Mouse (Mus musculus) forebrain, embryonic 14.5 days (tissue): ENCODE data around the gene Nmi. TPM values are rescaled to one million over a fixed set of nuclear protein-coding genes. Genes with fewer than 3 reads are reported as not detected.

ENCODE experiments used
- ATAC-seq: fragments of 200-750 bp; cut with Nextera tagmentation; 2 replicates; pipeline ENCODE4 v1.8.0; 2017; ENCODE audit warnings: mild to moderate bottlenecking, moderate library complexity
- DNase-seq: peaks from one replicate; pipeline ENCODE4 v3.0.0-alpha.2; 2015; ENCODE audit warnings: low spot score
- H3K27ac ChIP-seq: fragments of 300-500 bp; sonication (generic); 2 replicates; pipeline ENCODE4 v1.5.1; 2014; ENCODE audit warnings: low read depth, mild to moderate bottlenecking, control low read depth, low read length, moderate library complexity
- H3K27me3 ChIP-seq: fragments of 300-500 bp; sonication (generic); replicated peaks from 2 replicates; pipeline ENCODE4 v1.6.1; 2014; ENCODE audit warnings: low read length, control low read depth, mixed read lengths; ENCODE audit not compliant: control insufficient read depth, insufficient read depth
- H3K36me3 ChIP-seq: fragments of 300-500 bp; sonication (generic); 2 replicates; pipeline ENCODE4 v1.6.1; 2014; ENCODE audit warnings: low read length, control low read depth; ENCODE audit not compliant: control insufficient read depth, insufficient read depth
- H3K4me1 ChIP-seq: fragments of 300-500 bp; sonication (generic); 2 replicates; pipeline ENCODE4 v1.6.1; 2014; ENCODE audit warnings: antibody characterized with exemption, low read length, control low read depth; ENCODE audit not compliant: control insufficient read depth, insufficient read depth
- H3K4me2 ChIP-seq: fragments of 300-500 bp; sonication (generic); 2 replicates; pipeline ENCODE4 v1.6.1; 2014; ENCODE audit warnings: mild to moderate bottlenecking, control low read depth, low read length
- H3K4me3 ChIP-seq: fragments of 300-500 bp; sonication (generic); 2 replicates; pipeline ENCODE4 v1.5.1; 2014; ENCODE audit warnings: low read depth, low read length, control low read depth
- H3K9ac ChIP-seq: fragments of 300-500 bp; sonication (generic); 2 replicates; pipeline ENCODE4 v1.6.1; 2014; ENCODE audit warnings: mild to moderate bottlenecking, low read length, control low read depth, moderate library complexity
- H3K9me3 ChIP-seq: fragments of 300-500 bp; sonication (generic); replicated peaks from 2 replicates; pipeline ENCODE4 v1.6.1; 2016; ENCODE audit warnings: low read length, control low read depth, mixed read lengths; ENCODE audit not compliant: control insufficient read depth
- WGBS: fragments of 180-500 bp; shearing (Covaris S2); extraction: QIAGEN DNeasy Blood & Tissue Kit; methylation state at CpG from one replicate; pipeline ENCODE4 v1.1.7; 2014; 5-methylcytosine and 5-hydroxymethylcytosine counted together
- polyA plus RNA-seq: library from polyadenylated mRNA; unstranded; fragments of >200 nt; fragmentation: Nextera tagmentation; extraction: Ambion mirVana; gene quantifications from 2 replicates; pipeline ENCODE4 v1.2.1, GENCODE M21; 2014

Gene Nmi
- polyA plus RNA-seq, 1 experiment from 2014 or later: 5.0 TPM

GRCm38 (mm10) chr2:51967288-51967687 is 6.0 kb downstream of the Nmi start:
- Histone ChIP-seq H3K9ac (no peak overlapping the region), H3K4me1 (no peaks in the 10 kb centered on the region), H3K4me2 (no peak overlapping the region), H3K4me3 (no peak overlapping the region), H3K36me3 (no peaks in the 10 kb centered on the region), H3K27ac (no peak overlapping the region), H3K9me3 (no peaks in the 10 kb centered on the region), H3K27me3 (no peaks in the 10 kb centered on the region)
- DNase-seq (no peak), ATAC-seq (no peak)
- WGBS: 86% methylated on average over 3 of the region's 3 CpGs

- no peak for ATAC-seq
- no peaks in the 10 kb centered on the region for H3K27me3 ChIP-seq
- H3K4me3 ChIP-seq: no peak overlapping the region
- H3K9ac ChIP-seq: no peak overlapping the region
- H3K27ac ChIP-seq: no peak overlapping the region
- no peak overlapping the region for H3K4me2 ChIP-seq
- WGBS: 90% methylated on average over 7 of the region's 7 CpGs
- no peak for DNase-seq
- no peaks in the 10 kb centered on the region for H3K4me1 ChIP-seq
- no peaks in the 10 kb centered on the region for H3K36me3 ChIP-seq
- no peaks in the 10 kb centered on the region for H3K9me3 ChIP-seq
Observed at GRCm38 (mm10) chr2:51953648-51954204, 19.6 kb downstream of the Nmi start.

- H3K36me3 ChIP-seq: no peaks in the 10 kb centered on the region
- 29% methylated on average over 1 of the region's 1 CpGs for WGBS
- H3K27me3 ChIP-seq: no peaks in the 10 kb centered on the region
- H3K9me3 ChIP-seq: no peaks in the 10 kb centered on the region
- H3K4me1 ChIP-seq: no peaks in the 10 kb centered on the region
- no peak overlapping the region for H3K4me2 ChIP-seq
- DNase-seq (no peak), ATAC-seq (no peak)
- no peak overlapping the region for H3K9ac ChIP-seq
- H3K27ac ChIP-seq: no peak overlapping the region
- no peak overlapping the region for H3K4me3 ChIP-seq
Observed at GRCm38 (mm10) chr2:51950876-51951275, 22.4 kb downstream of the Nmi start.

- Histone ChIP-seq H3K9me3 (no peaks in the 10 kb centered on the region), H3K9ac (no peak overlapping the region), H3K4me1 (no peaks in the 10 kb centered on the region), H3K36me3 (no peaks in the 10 kb centered on the region), H3K4me2 (no peak overlapping the region), H3K4me3 (no peak overlapping the region), H3K27ac (no peak overlapping the region), H3K27me3 (no peaks in the 10 kb centered on the region)
- 85% methylated on average over 6 of the region's 6 CpGs for WGBS
- no peak for ATAC-seq
- peak; percentile 69 for DNase-seq
Observed at GRCm38 (mm10) chr2:51948105-51948830, 25.0 kb downstream of the Nmi start.

- Histone ChIP-seq H3K27ac (no peak overlapping the region), H3K27me3 (no peaks in the 10 kb centered on the region), H3K4me3 (no peak overlapping the region), H3K9me3 (no peaks in the 10 kb centered on the region), H3K9ac (no peak overlapping the region), H3K4me2 (no peak overlapping the region), H3K36me3 (no peaks in the 10 kb centered on the region), H3K4me1 (no peaks in the 10 kb centered on the region)
- ATAC-seq (no peak), DNase-seq (no peak)
- WGBS: 71% methylated on average over 2 of the region's 2 CpGs
Observed at GRCm38 (mm10) chr2:51945812-51946211, 27.5 kb downstream of the Nmi start.

GRCm38 (mm10) chr2:51941832-51942231 is 31.5 kb downstream of the Nmi start:
- H3K27me3 ChIP-seq: no peaks in the 10 kb centered on the region
- no peak for ATAC-seq
- DNase-seq: no peak
- H3K4me2 ChIP-seq: no peak overlapping the region
- no peak overlapping the region for H3K27ac ChIP-seq
- H3K9me3 ChIP-seq: no peaks in the 10 kb centered on the region
- H3K9ac ChIP-seq: no peak overlapping the region
- H3K4me3 ChIP-seq: no peak overlapping the region
- 93% methylated on average over 7 of the region's 7 CpGs for WGBS
- H3K4me1 ChIP-seq: no peaks in the 10 kb centered on the region
- no peaks in the 10 kb centered on the region for H3K36me3 ChIP-seq

GRCm38 (mm10) chr2:51938750-51939149 is 34.5 kb downstream of the Nmi start:
- H3K4me3 ChIP-seq: no peak overlapping the region
- ATAC-seq (no peak), DNase-seq (no peak)
- H3K4me2 ChIP-seq: no peak overlapping the region
- H3K27me3 ChIP-seq: no peaks in the 10 kb centered on the region
- H3K4me1 ChIP-seq: 0 out of 2 replicates have a peak, but pooled peaks cover 3% of the 10 kb centered on the region
- 94% methylated on average over 2 of the region's 3 CpGs for WGBS
- H3K36me3 ChIP-seq: no peaks in the 10 kb centered on the region
- H3K9me3 ChIP-seq: no peaks in the 10 kb centered on the region
- H3K9ac ChIP-seq: no peak overlapping the region
- no peak overlapping the region for H3K27ac ChIP-seq

GRCm38 (mm10) chr2:51937004-51937403 is 36.3 kb downstream of the Nmi start:
- Histone ChIP-seq H3K27me3 (no peaks in the 10 kb centered on the region), H3K4me3 (no peak overlapping the region), H3K9ac (no peak overlapping the region), H3K36me3 (no peaks in the 10 kb centered on the region), H3K27ac (no peak overlapping the region), H3K4me1 (0 out of 2 replicates have a peak, but pooled peaks cover 3% of the 10 kb centered on the region), H3K4me2 (no peak overlapping the region), H3K9me3 (no peaks in the 10 kb centered on the region)
- no peak for ATAC-seq
- no peak for DNase-seq
- WGBS: 66% methylated on average over 6 of the region's 6 CpGs

GRCm38 (mm10) chr2:51936585-51936984 is 36.7 kb downstream of the Nmi start:
- Histone ChIP-seq H3K4me2 (no peak overlapping the region), H3K27me3 (no peaks in the 10 kb centered on the region), H3K9ac (no peak overlapping the region), H3K4me3 (no peak overlapping the region), H3K4me1 (0 out of 2 replicates have a peak, but pooled peaks cover 3% of the 10 kb centered on the region), H3K36me3 (no peaks in the 10 kb centered on the region), H3K27ac (no peak overlapping the region), H3K9me3 (no peaks in the 10 kb centered on the region)
- DNase-seq (no peak), ATAC-seq (no peak)
- 77% methylated on average over 3 of the region's 3 CpGs for WGBS
